Mouse (Mus musculus) kidney, adult 2 months (tissue): Measurements from ENCODE around the gene Gm28048.

ENCODE experiments used
- CTCF ChIP-seq: fragments of 200-500 bp; conservative IDR thresholded peaks from 2 replicates; pipeline ENCODE4 v1.5.1; 2011; ENCODE audit warnings: low read depth, mild to moderate bottlenecking, control low read depth, low read length, moderate library complexity, mixed read lengths; ENCODE audit not compliant: insufficient read depth, insufficient read length
- POLR2A ChIP-seq: fragments of 200-500 bp; IDR thresholded peaks from one replicate; pipeline ENCODE4 v1.6.1; 2011; ENCODE audit warnings: low read depth, low read length, control low read depth

DNA sequence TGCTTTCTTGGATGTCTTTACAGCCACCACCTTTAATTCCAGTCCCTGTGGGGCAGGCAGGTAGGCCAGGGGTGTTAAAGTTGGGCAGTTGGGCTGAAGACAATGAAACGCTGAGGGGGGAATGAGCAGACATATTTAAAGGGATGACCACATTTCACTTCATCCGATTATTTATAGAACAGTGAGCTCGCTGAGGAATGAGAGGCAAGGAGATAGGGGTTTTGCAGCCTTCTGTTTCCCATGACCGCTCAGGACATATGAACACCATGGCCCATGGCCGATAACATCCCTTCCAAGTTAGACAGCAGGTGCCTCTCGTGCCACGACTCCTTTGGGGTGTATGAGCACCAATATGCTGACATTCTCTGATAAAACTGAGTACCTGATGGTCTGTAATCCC lies 70.1 kb downstream of the Gm28048 start:
- TF ChIP-seq CTCF (no peak), POLR2A (no peak)
